Mouse (Mus musculus): ENCODE measurements around the gene Elfn2. TPM values are rescaled to one million over a fixed set of nuclear protein-coding genes. Genes with fewer than 3 reads are reported as not detected.

Elfn2 gene
- polyA plus RNA-seq, 1 experiment from 2014 or later = 3.7 TPM

DNA sequence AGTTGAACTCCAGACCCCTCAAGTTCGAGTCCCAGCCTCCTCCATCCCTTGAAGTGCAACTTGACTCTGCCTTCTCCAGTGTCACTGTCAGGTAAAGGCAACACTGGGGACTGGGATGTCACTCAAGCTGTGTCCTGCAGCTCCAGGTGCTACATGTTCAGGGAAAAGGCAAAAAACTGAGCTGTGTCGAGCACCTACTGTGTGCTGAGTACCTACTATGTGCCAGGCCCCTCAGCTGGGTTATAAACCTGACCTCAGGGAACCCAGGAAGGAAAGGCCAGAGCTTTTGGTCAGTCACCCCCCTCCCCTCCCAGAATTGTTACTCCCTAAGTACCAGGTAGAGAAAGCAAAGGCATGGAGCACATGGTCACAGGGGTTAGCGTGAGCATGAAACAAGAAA, 19.1 kb downstream of the Elfn2 start:
- no peaks in the 10 kb centered on the region for H3K9me3 ChIP-seq (replicated peaks; ENCODE audit: control insufficient read depth, low read length)
- no peaks in the 10 kb centered on the region for H3K36me3 ChIP-seq (ENCODE audit: control insufficient read depth, insufficient read depth, low read length)
- no peaks in the 10 kb centered on the region for H3K27me3 ChIP-seq (replicated peaks; ENCODE audit: control insufficient read depth, insufficient read depth, low read length)
- no peak overlapping the region for H3K4me2 ChIP-seq (ENCODE audit: low read length)
- peaks cover 18% of the 10 kb centered on the region for H3K4me1 ChIP-seq (ENCODE audit: control insufficient read depth, insufficient read depth, low read length)
- ATAC-seq (no peak), DNase-seq (ENCODE audit: low spot score) (no peak)
- no peak overlapping the region for H3K9ac ChIP-seq (ENCODE audit: low read length)
- H3K4me3 ChIP-seq (ENCODE audit: low read depth, low read length) = no peak overlapping the region
- WGBS = 60% methylated on average over 3 of the region's 3 CpGs
- H3K27ac ChIP-seq (ENCODE audit: low read depth, low read length) = no peak overlapping the region; the same call in 1 of the 2 replicates

- Histone ChIP-seq H3K36me3 (ENCODE audit: control insufficient read depth, insufficient read depth, low read length) (no peaks in the 10 kb centered on the region), H3K27me3 (replicated peaks; ENCODE audit: control insufficient read depth, insufficient read depth, low read length) (no peaks in the 10 kb centered on the region), H3K27ac (ENCODE audit: low read depth, low read length) (peak overlapping the region; percentile 70), H3K9me3 (replicated peaks; ENCODE audit: control insufficient read depth, low read length) (no peaks in the 10 kb centered on the region), H3K9ac (ENCODE audit: low read length) (no peak overlapping the region), H3K4me3 (ENCODE audit: low read depth, low read length) (no peak overlapping the region), H3K4me1 (ENCODE audit: control insufficient read depth, insufficient read depth, low read length) (peaks cover 18% of the 10 kb centered on the region), H3K4me2 (ENCODE audit: low read length) (no peak overlapping the region)
- ATAC-seq (peak; percentile 82), DNase-seq (ENCODE audit: low spot score) (peak; percentile 69)
- WGBS = 66% methylated on average over 13 of the region's 13 CpGs
These were observed 20.0 kb downstream of the Elfn2 start for GRCm38 (mm10) chr15:78698491-78699135.

GRCm38 (mm10) chr15:78698084-78698483, 20.5 kb downstream of the Elfn2 start:
- Histone ChIP-seq H3K27ac (ENCODE audit: low read depth, low read length) (peak overlapping the region; percentile 70), H3K9ac (ENCODE audit: low read length) (no peak overlapping the region), H3K9me3 (replicated peaks; ENCODE audit: control insufficient read depth, low read length) (no peaks in the 10 kb centered on the region), H3K27me3 (replicated peaks; ENCODE audit: control insufficient read depth, insufficient read depth, low read length) (no peaks in the 10 kb centered on the region), H3K36me3 (ENCODE audit: control insufficient read depth, insufficient read depth, low read length) (no peaks in the 10 kb centered on the region), H3K4me2 (ENCODE audit: low read length) (0 out of 2 replicates have a peak overlapping the region, but pooled peaks have one; percentile 2), H3K4me3 (ENCODE audit: low read depth, low read length) (no peak overlapping the region), H3K4me1 (ENCODE audit: control insufficient read depth, insufficient read depth, low read length) (peaks cover 18% of the 10 kb centered on the region)
- peak; percentile 85 for DNase-seq (ENCODE audit: low spot score)
- WGBS = 13% methylated on average over 5 of the region's 5 CpGs
- ATAC-seq = peak; percentile 79

GRCm38 (mm10) chr15:78695745-78696144, 22.8 kb downstream of the Elfn2 start:
- Histone ChIP-seq H3K36me3 (ENCODE audit: control insufficient read depth, insufficient read depth, low read length) (no peaks in the 10 kb centered on the region), H3K27ac (ENCODE audit: low read depth, low read length) (peak overlapping the region; percentile 27; the same call in 1 of the 2 replicates), H3K4me2 (ENCODE audit: low read length) (no peak overlapping the region), H3K27me3 (replicated peaks; ENCODE audit: control insufficient read depth, insufficient read depth, low read length) (no peaks in the 10 kb centered on the region), H3K9me3 (replicated peaks; ENCODE audit: control insufficient read depth, low read length) (no peaks in the 10 kb centered on the region), H3K4me1 (ENCODE audit: control insufficient read depth, insufficient read depth, low read length) (peaks cover 18% of the 10 kb centered on the region), H3K4me3 (ENCODE audit: low read depth, low read length) (no peak overlapping the region), H3K9ac (ENCODE audit: low read length) (no peak overlapping the region)
- WGBS = 8% methylated on average over 5 of the region's 5 CpGs
- ATAC-seq (no peak), DNase-seq (ENCODE audit: low spot score) (no peak)

DNA sequence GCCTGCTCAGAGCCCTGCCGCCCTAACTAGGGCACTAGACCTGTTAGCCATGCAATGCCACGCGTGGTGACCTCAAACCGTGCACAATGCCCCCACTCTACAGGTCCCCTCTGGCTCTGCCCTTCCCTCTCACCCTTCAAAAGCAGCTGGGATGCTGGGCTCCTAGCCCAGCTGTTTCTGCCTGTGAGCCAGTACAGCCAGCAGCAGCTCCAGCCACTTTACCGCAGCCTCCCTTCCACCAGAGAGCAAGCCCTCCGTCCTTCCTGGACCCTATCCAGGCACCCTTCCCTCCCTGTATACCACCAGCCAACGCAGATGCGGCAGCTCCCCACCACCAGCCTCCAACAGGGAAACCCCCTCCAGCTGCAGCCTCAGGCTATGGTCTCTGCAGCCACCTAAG, 26.1 kb downstream of the Elfn2 start:
- no peak for ATAC-seq
- no peaks in the 10 kb centered on the region for H3K27me3 ChIP-seq (replicated peaks; ENCODE audit: control insufficient read depth, insufficient read depth, low read length)
- no peak for DNase-seq (ENCODE audit: low spot score)
- no peak overlapping the region for H3K9ac ChIP-seq (ENCODE audit: low read length)
- no peaks in the 10 kb centered on the region for H3K36me3 ChIP-seq (ENCODE audit: control insufficient read depth, insufficient read depth, low read length)
- WGBS = 52% methylated on average over 8 of the region's 8 CpGs
- peaks cover 4% of the 10 kb centered on the region; the same call in 1 of the 2 replicates for H3K4me1 ChIP-seq (ENCODE audit: control insufficient read depth, insufficient read depth, low read length)
- no peak overlapping the region for H3K27ac ChIP-seq (ENCODE audit: low read depth, low read length)
- H3K4me3 ChIP-seq (ENCODE audit: low read depth, low read length) = no peak overlapping the region
- H3K4me2 ChIP-seq (ENCODE audit: low read length) = no peak overlapping the region
- H3K9me3 ChIP-seq (replicated peaks; ENCODE audit: control insufficient read depth, low read length) = no peaks in the 10 kb centered on the region

- H3K9me3 ChIP-seq (replicated peaks; ENCODE audit: control insufficient read depth, low read length) = no peaks in the 10 kb centered on the region
- 83% methylated on average over 2 of the region's 2 CpGs for WGBS
- no peak overlapping the region for H3K9ac ChIP-seq (ENCODE audit: low read length)
- H3K27me3 ChIP-seq (replicated peaks; ENCODE audit: control insufficient read depth, insufficient read depth, low read length) = no peaks in the 10 kb centered on the region
- H3K4me2 ChIP-seq (ENCODE audit: low read length) = no peak overlapping the region
- H3K36me3 ChIP-seq (ENCODE audit: control insufficient read depth, insufficient read depth, low read length) = no peaks in the 10 kb centered on the region
- H3K4me1 ChIP-seq (ENCODE audit: control insufficient read depth, insufficient read depth, low read length) = no peaks in the 10 kb centered on the region
- ATAC-seq (no peak), DNase-seq (ENCODE audit: low spot score) (no peak)
- H3K4me3 ChIP-seq (ENCODE audit: low read depth, low read length) = no peak overlapping the region
- H3K27ac ChIP-seq (ENCODE audit: low read depth, low read length) = no peak overlapping the region
These were observed 27.9 kb downstream of the Elfn2 start for GRCm38 (mm10) chr15:78690716-78691115.

- no peaks in the 10 kb centered on the region for H3K9me3 ChIP-seq (replicated peaks; ENCODE audit: control insufficient read depth, low read length)
- no peaks in the 10 kb centered on the region for H3K36me3 ChIP-seq (ENCODE audit: control insufficient read depth, insufficient read depth, low read length)
- no peak overlapping the region for H3K9ac ChIP-seq (ENCODE audit: low read length)
- H3K4me1 ChIP-seq (ENCODE audit: control insufficient read depth, insufficient read depth, low read length) = peaks cover 16% of the 10 kb centered on the region
- H3K27ac ChIP-seq (ENCODE audit: low read depth, low read length) = no peak overlapping the region
- WGBS = 74% methylated on average over 7 of the region's 7 CpGs
- H3K27me3 ChIP-seq (replicated peaks; ENCODE audit: control insufficient read depth, insufficient read depth, low read length) = no peaks in the 10 kb centered on the region
- ATAC-seq = no peak
- no peak overlapping the region for H3K4me2 ChIP-seq (ENCODE audit: low read length)
- H3K4me3 ChIP-seq (ENCODE audit: low read depth, low read length) = no peak overlapping the region
- DNase-seq (ENCODE audit: low spot score) = no peak
These were observed 31.7 kb downstream of the Elfn2 start for GRCm38 (mm10) chr15:78686910-78687309.

DNA sequence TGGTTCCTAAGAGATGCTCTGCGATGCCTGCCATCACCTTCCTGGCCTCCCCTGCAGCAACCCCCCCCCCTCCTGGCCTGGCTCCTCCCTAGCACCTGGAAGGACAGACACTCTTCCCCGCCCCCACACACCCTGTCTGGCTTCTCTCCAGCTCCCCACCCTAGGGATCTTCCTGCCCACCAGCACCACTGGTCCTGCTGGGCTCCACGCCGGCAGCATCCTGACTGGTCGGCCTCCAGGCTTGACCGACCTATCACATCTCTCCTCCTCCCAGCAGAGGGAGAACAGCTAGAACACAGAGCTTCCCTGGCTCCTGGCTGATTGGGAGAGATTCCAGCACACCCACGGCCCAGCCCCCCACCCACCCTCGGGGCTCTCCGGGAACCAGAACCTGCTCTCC, 34.5 kb downstream of the Elfn2 start:
- Histone ChIP-seq H3K4me3 (ENCODE audit: low read depth, low read length) (no peak overlapping the region), H3K9me3 (replicated peaks; ENCODE audit: control insufficient read depth, low read length) (no peaks in the 10 kb centered on the region), H3K36me3 (ENCODE audit: control insufficient read depth, insufficient read depth, low read length) (no peaks in the 10 kb centered on the region), H3K4me2 (ENCODE audit: low read length) (0 out of 2 replicates have a peak overlapping the region, but pooled peaks have one; percentile 1), H3K27me3 (replicated peaks; ENCODE audit: control insufficient read depth, insufficient read depth, low read length) (no peaks in the 10 kb centered on the region), H3K9ac (ENCODE audit: low read length) (peak overlapping the region; percentile 14; the same call in 1 of the 2 replicates), H3K27ac (ENCODE audit: low read depth, low read length) (peak overlapping the region; percentile 93), H3K4me1 (ENCODE audit: control insufficient read depth, insufficient read depth, low read length) (peaks cover 19% of the 10 kb centered on the region)
- ATAC-seq (peak; percentile 57), DNase-seq (ENCODE audit: low spot score) (peak; percentile 60)
- WGBS = under 1% methylated on average over 9 of the region's 9 CpGs

DNA sequence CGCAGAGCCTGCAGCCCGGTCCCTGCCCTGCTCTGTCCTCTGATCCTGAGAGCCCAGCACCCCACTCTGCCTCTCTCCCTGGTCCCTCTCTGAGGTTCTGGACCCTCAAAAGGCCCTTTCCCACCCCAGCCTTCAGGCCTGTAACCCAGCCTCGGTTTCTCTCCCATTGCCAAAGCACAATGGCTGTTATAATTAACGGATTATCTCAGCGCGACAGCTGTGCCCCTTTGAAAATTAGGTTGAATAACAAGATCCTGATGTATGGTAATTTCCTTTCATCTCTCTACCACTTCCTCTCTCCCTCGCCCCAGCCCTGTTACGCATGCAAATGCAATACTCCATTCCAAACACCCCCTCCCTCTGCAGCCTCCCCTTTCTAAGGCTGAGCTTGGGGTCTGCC, 35.1 kb downstream of the Elfn2 start:
- Histone ChIP-seq H3K27me3 (replicated peaks; ENCODE audit: control insufficient read depth, insufficient read depth, low read length) (no peaks in the 10 kb centered on the region), H3K4me1 (ENCODE audit: control insufficient read depth, insufficient read depth, low read length) (peaks cover 19% of the 10 kb centered on the region), H3K9ac (ENCODE audit: low read length) (peak overlapping the region; percentile 14; the same call in 1 of the 2 replicates), H3K4me2 (ENCODE audit: low read length) (0 out of 2 replicates have a peak overlapping the region, but pooled peaks have one; percentile 1), H3K9me3 (replicated peaks; ENCODE audit: control insufficient read depth, low read length) (no peaks in the 10 kb centered on the region), H3K4me3 (ENCODE audit: low read depth, low read length) (no peak overlapping the region), H3K27ac (ENCODE audit: low read depth, low read length) (peak overlapping the region; percentile 93), H3K36me3 (ENCODE audit: control insufficient read depth, insufficient read depth, low read length) (no peaks in the 10 kb centered on the region)
- ATAC-seq (peak; percentile 80), DNase-seq (ENCODE audit: low spot score) (peak; percentile 90)
- 7% methylated on average over 8 of the region's 8 CpGs for WGBS

Measured in forebrain, embryonic 14.5 days (tissue).